Mouse (Mus musculus): ENCODE measurements around the gene Itgal.
"Not testable (repeated sequence)": the region's sequence is repeated elsewhere in the genome, so short reads cannot be mapped to it uniquely, and the experiment has no call there.

The Itgal gene

GRCm38 (mm10) chr7:127296098-127296497 is at the start of gene Itgal:
TSS of gene Itgal (plus strand) at chr7:127296260.
- no peak for DNase-seq

- DNase-seq = not testable (repeated sequence)
Measured at GRCm38 (mm10) chr7:127250511-127250910, 45.5 kb upstream of the Itgal start.

- no peak for DNase-seq
Measured at GRCm38 (mm10) chr7:127252414-127252813, 43.6 kb upstream of the Itgal start.

- DNase-seq = no peak
Measured at GRCm38 (mm10) chr7:127253341-127253740, 42.7 kb upstream of the Itgal start.

- peak; percentile 96 for DNase-seq
Measured at GRCm38 (mm10) chr7:127253821-127254769, 42.0 kb upstream of the Itgal start.

- no peak for DNase-seq
Measured at GRCm38 (mm10) chr7:127255008-127255407, 41.1 kb upstream of the Itgal start.

GRCm38 (mm10) chr7:127255965-127256364 is 40.1 kb upstream of the Itgal start:
- DNase-seq = no peak

GRCm38 (mm10) chr7:127256518-127256917 is 39.5 kb upstream of the Itgal start:
- DNase-seq = no peak

GRCm38 (mm10) chr7:127259186-127259905 is 36.7 kb upstream of the Itgal start:
- no peak for DNase-seq

- DNase-seq = peak; percentile 98
Measured at GRCm38 (mm10) chr7:127260309-127261111, 35.5 kb upstream of the Itgal start, which contains the start of gene Dctpp1. TSS of gene Dctpp1 (minus strand) at chr7:127260709.

GRCm38 (mm10) chr7:127262218-127262961 is 33.7 kb upstream of the Itgal start:
- no peak for DNase-seq

GRCm38 (mm10) chr7:127263526-127263925 is 32.5 kb upstream of the Itgal start:
- DNase-seq = no peak

- no peak for DNase-seq
Measured at GRCm38 (mm10) chr7:127270256-127270655, 25.8 kb upstream of the Itgal start.

GRCm38 (mm10) chr7:127270666-127271065 is 25.4 kb upstream of the Itgal start:
- DNase-seq = no peak

GRCm38 (mm10) chr7:127271093-127271492 is 25.0 kb upstream of the Itgal start:
- no peak for DNase-seq

GRCm38 (mm10) chr7:127272566-127272965 is 23.5 kb upstream of the Itgal start:
- DNase-seq = no peak

- no peak for DNase-seq
Measured at GRCm38 (mm10) chr7:127273118-127273923, 22.7 kb upstream of the Itgal start.

- DNase-seq = peak; percentile 92
Measured at GRCm38 (mm10) chr7:127273925-127274789, 21.9 kb upstream of the Itgal start, which contains the start of gene Sephs2. TSS of gene Sephs2 (minus strand) at chr7:127274055.

- DNase-seq = no peak
Measured at GRCm38 (mm10) chr7:127276519-127276961, 19.5 kb upstream of the Itgal start.

GRCm38 (mm10) chr7:127278311-127278710 is 17.7 kb upstream of the Itgal start:
- DNase-seq = no peak

Data from right cerebral cortex, postnatal 25 days (tissue).